Mouse (Mus musculus): ENCODE results near the gene Gramd1b. TPM values are rescaled to one million over a fixed set of nuclear protein-coding genes. Genes with fewer than 3 reads are reported as not detected.
"Not testable (repeated sequence)": the region's sequence is repeated elsewhere in the genome, so short reads cannot be mapped to it uniquely, and the experiment has no call there.

Gene Gramd1b
- polyA plus RNA-seq, 1 experiment from 2014 or later, result 2.7 TPM

- WGBS, result 79% methylated on average over 11 of the region's 11 CpGs
- H3K36me3 ChIP-seq, result no peaks in the 10 kb centered on the region
- H3K4me1 ChIP-seq, result no peaks in the 10 kb centered on the region
- DNase-seq (ENCODE audit: low spot score), result no peak
- H3K9me3 ChIP-seq (replicated peaks), result no peaks in the 10 kb centered on the region
- H3K4me3 ChIP-seq, result no peak overlapping the region
- H3K27ac ChIP-seq, result no peak overlapping the region
- no peaks in the 10 kb centered on the region for H3K27me3 ChIP-seq (ENCODE audit: low read depth, poor library complexity, severe bottlenecking)
Measured at GRCm38 (mm10) chr9:40505471-40506312, 25.5 kb downstream of the Gramd1b start.

GRCm38 (mm10) chr9:40504886-40505285 is 26.3 kb downstream of the Gramd1b start:
- no peak for DNase-seq (ENCODE audit: low spot score)
- no peak overlapping the region for H3K27ac ChIP-seq
- H3K4me1 ChIP-seq, result no peaks in the 10 kb centered on the region
- H3K36me3 ChIP-seq, result no peaks in the 10 kb centered on the region
- H3K9me3 ChIP-seq (replicated peaks), result no peaks in the 10 kb centered on the region
- 92% methylated on average over 5 of the region's 5 CpGs for WGBS
- H3K4me3 ChIP-seq, result no peak overlapping the region
- no peaks in the 10 kb centered on the region for H3K27me3 ChIP-seq (ENCODE audit: low read depth, poor library complexity, severe bottlenecking)

- no peaks in the 10 kb centered on the region for H3K9me3 ChIP-seq (replicated peaks)
- H3K4me3 ChIP-seq, result no peak overlapping the region
- H3K4me1 ChIP-seq, result no peaks in the 10 kb centered on the region
- H3K36me3 ChIP-seq, result no peaks in the 10 kb centered on the region
- no peak overlapping the region for H3K27ac ChIP-seq
- H3K27me3 ChIP-seq (ENCODE audit: low read depth, poor library complexity, severe bottlenecking), result no peaks in the 10 kb centered on the region
- DNase-seq (ENCODE audit: low spot score), result no peak
Measured at GRCm38 (mm10) chr9:40500691-40501090, 30.5 kb downstream of the Gramd1b start.

- H3K27ac ChIP-seq; H3K4me1 ChIP-seq; DNase-seq (ENCODE audit: low spot score); H3K4me3 ChIP-seq; H3K27me3 ChIP-seq (ENCODE audit: low read depth, poor library complexity, severe bottlenecking); H3K36me3 ChIP-seq; H3K9me3 ChIP-seq (replicated peaks): not testable (repeated sequence)
- 73% methylated on average over 7 of the region's 7 CpGs for WGBS
Measured at GRCm38 (mm10) chr9:40482351-40483084, 48.7 kb downstream of the Gramd1b start.

- H3K27me3 ChIP-seq (ENCODE audit: low read depth, poor library complexity, severe bottlenecking), result no peaks in the 10 kb centered on the region
- no peak overlapping the region for H3K27ac ChIP-seq
- 69% methylated on average over 3 of the region's 3 CpGs for WGBS
- H3K4me1 ChIP-seq, result no peaks in the 10 kb centered on the region
- no peak overlapping the region for H3K4me3 ChIP-seq
- H3K36me3 ChIP-seq, result no peaks in the 10 kb centered on the region
- H3K9me3 ChIP-seq (replicated peaks), result no peaks in the 10 kb centered on the region
- no peak for DNase-seq (ENCODE audit: low spot score)
Measured at GRCm38 (mm10) chr9:40481271-40481670, 49.9 kb downstream of the Gramd1b start.

- DNase-seq (ENCODE audit: low spot score), result peak; percentile 45
- Histone ChIP-seq H3K4me3 (no peak overlapping the region), H3K27ac (no peak overlapping the region), H3K36me3 (no peaks in the 10 kb centered on the region), H3K4me1 (no peaks in the 10 kb centered on the region), H3K9me3 (replicated peaks) (no peaks in the 10 kb centered on the region), H3K27me3 (ENCODE audit: low read depth, poor library complexity, severe bottlenecking) (no peaks in the 10 kb centered on the region)
- 39% methylated on average over 4 of the region's 4 CpGs for WGBS
Measured at GRCm38 (mm10) chr9:40479333-40479732, 51.9 kb downstream of the Gramd1b start.

- H3K27ac ChIP-seq, result no peak overlapping the region
- H3K36me3 ChIP-seq, result no peaks in the 10 kb centered on the region
- H3K4me3 ChIP-seq, result no peak overlapping the region
- H3K9me3 ChIP-seq (replicated peaks), result no peaks in the 10 kb centered on the region
- H3K4me1 ChIP-seq, result no peaks in the 10 kb centered on the region
- no peak for DNase-seq (ENCODE audit: low spot score)
- 82% methylated on average over 9 of the region's 9 CpGs for WGBS
- no peaks in the 10 kb centered on the region for H3K27me3 ChIP-seq (ENCODE audit: low read depth, poor library complexity, severe bottlenecking)
Measured at GRCm38 (mm10) chr9:40478146-40478900, 52.9 kb downstream of the Gramd1b start.

- Histone ChIP-seq H3K36me3 (no peaks in the 10 kb centered on the region), H3K9me3 (replicated peaks) (no peaks in the 10 kb centered on the region), H3K4me1 (no peaks in the 10 kb centered on the region), H3K4me3 (no peak overlapping the region), H3K27me3 (ENCODE audit: low read depth, poor library complexity, severe bottlenecking) (no peaks in the 10 kb centered on the region), H3K27ac (no peak overlapping the region)
- DNase-seq (ENCODE audit: low spot score), result no peak
- WGBS, result 86% methylated on average over 2 of the region's 2 CpGs
Measured at GRCm38 (mm10) chr9:40477611-40478010, 53.6 kb downstream of the Gramd1b start.

GRCm38 (mm10) chr9:40476098-40476497 is 55.1 kb downstream of the Gramd1b start:
- 91% methylated on average over 11 of the region's 11 CpGs for WGBS
- DNase-seq (ENCODE audit: low spot score), result no peak
- Histone ChIP-seq H3K9me3 (replicated peaks) (no peaks in the 10 kb centered on the region), H3K27ac (no peak overlapping the region), H3K4me3 (no peak overlapping the region), H3K4me1 (no peaks in the 10 kb centered on the region), H3K27me3 (ENCODE audit: low read depth, poor library complexity, severe bottlenecking) (no peaks in the 10 kb centered on the region), H3K36me3 (no peaks in the 10 kb centered on the region)

- Histone ChIP-seq H3K27me3 (ENCODE audit: low read depth, poor library complexity, severe bottlenecking) (no peaks in the 10 kb centered on the region), H3K9me3 (replicated peaks) (no peaks in the 10 kb centered on the region), H3K27ac (no peak overlapping the region), H3K36me3 (no peaks in the 10 kb centered on the region), H3K4me3 (no peak overlapping the region), H3K4me1 (no peaks in the 10 kb centered on the region)
- DNase-seq (ENCODE audit: low spot score), result no peak
- WGBS, result 93% methylated on average over 9 of the region's 9 CpGs
Measured at GRCm38 (mm10) chr9:40472961-40473510, 58.1 kb downstream of the Gramd1b start.

GRCm38 (mm10) chr9:40469403-40470137 is 61.6 kb downstream of the Gramd1b start:
- Histone ChIP-seq H3K4me3 (no peak overlapping the region), H3K27ac (no peak overlapping the region), H3K36me3 (no peaks in the 10 kb centered on the region), H3K4me1 (no peaks in the 10 kb centered on the region), H3K27me3 (ENCODE audit: low read depth, poor library complexity, severe bottlenecking) (no peaks in the 10 kb centered on the region), H3K9me3 (replicated peaks) (no peaks in the 10 kb centered on the region)
- no peak for DNase-seq (ENCODE audit: low spot score)
- WGBS, result 66% methylated on average over 15 of the region's 15 CpGs

GRCm38 (mm10) chr9:40466782-40467181 is 64.4 kb downstream of the Gramd1b start:
- no peak for DNase-seq (ENCODE audit: low spot score)
- Histone ChIP-seq H3K36me3 (no peaks in the 10 kb centered on the region), H3K4me1 (no peaks in the 10 kb centered on the region), H3K4me3 (no peak overlapping the region), H3K27me3 (ENCODE audit: low read depth, poor library complexity, severe bottlenecking) (no peaks in the 10 kb centered on the region), H3K27ac (no peak overlapping the region), H3K9me3 (replicated peaks) (no peaks in the 10 kb centered on the region)
- WGBS, result 75% methylated on average over 7 of the region's 7 CpGs

Data from limb, embryonic 10.5 days (tissue).